Mouse (Mus musculus) kidney, adult 2 months (tissue): ENCODE results near the gene Hbb-bt.
"Not testable (repeated sequence)": the region's sequence is repeated elsewhere in the genome, so short reads cannot be mapped to it uniquely, and the experiment has no call there.

Experiments
- CTCF ChIP-seq: fragments of 200-500 bp; conservative IDR thresholded peaks from 2 replicates; pipeline ENCODE4 v1.5.1; 2011; ENCODE audit warnings: low read depth, mild to moderate bottlenecking, control low read depth, low read length, moderate library complexity, mixed read lengths; ENCODE audit not compliant: insufficient read depth, insufficient read length
- POLR2A ChIP-seq: fragments of 200-500 bp; IDR thresholded peaks from one replicate; pipeline ENCODE4 v1.6.1; 2011; ENCODE audit warnings: low read depth, low read length, control low read depth

- not testable (repeated sequence) for TF ChIP-seq CTCF, POLR2A
Observed at GRCm38 (mm10) chr7:103808120-103808519, 5.7 kb downstream of the Hbb-bt start.
